Mouse (Mus musculus): ENCODE results near the gene Fut1. TPM values are rescaled to one million over a fixed set of nuclear protein-coding genes. Genes with fewer than 3 reads are reported as not detected.

The Fut1 gene
- polyA plus RNA-seq, 1 experiment = 0.07 TPM

DNA sequence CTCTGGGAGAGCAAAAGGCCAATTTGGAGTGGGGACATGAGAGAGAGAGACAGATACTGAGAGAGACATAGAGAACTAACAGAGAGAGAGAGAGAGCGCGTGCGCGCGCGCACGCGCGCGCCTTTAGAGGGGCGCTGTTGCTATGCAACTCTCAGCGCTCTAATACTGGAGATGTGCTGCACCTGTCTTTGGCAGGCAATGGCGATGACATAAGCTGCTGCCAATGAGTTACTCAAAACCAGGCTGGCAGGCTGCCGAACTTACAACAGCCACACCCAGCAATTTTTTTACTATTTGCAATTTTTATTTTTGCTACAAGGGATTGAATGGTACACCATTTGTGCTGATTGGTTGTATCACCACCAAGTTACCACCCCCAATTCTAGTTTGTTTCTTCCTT, 50.7 kb downstream of the Fut1 start:
- 65% methylated on average over 14 of the region's 14 CpGs for WGBS
- DNase-seq = no peak
- no peaks in the 10 kb centered on the region for H3K27me3 ChIP-seq (ENCODE audit: control insufficient read depth, insufficient read depth, low read length)
- TF ChIP-seq CTCF (IDR thresholded peaks at IDR 0.05; ENCODE audit: borderline replicate concordance, insufficient read depth, low read depth, low read length) (no peak), POLR2A (IDR thresholded peaks at IDR 0.05; ENCODE audit: borderline replicate concordance, insufficient read depth, low read length) (no peak)
- H3K4me3 ChIP-seq (replicated peaks; ENCODE audit: insufficient read depth, low read depth, low read length) = no peak overlapping the region
- no peak overlapping the region for H3K27ac ChIP-seq (ENCODE audit: insufficient read depth, low read length)
- peaks cover 3% of the 10 kb centered on the region for H3K4me1 ChIP-seq (ENCODE audit: control insufficient read depth, insufficient read depth, low read length)

DNA sequence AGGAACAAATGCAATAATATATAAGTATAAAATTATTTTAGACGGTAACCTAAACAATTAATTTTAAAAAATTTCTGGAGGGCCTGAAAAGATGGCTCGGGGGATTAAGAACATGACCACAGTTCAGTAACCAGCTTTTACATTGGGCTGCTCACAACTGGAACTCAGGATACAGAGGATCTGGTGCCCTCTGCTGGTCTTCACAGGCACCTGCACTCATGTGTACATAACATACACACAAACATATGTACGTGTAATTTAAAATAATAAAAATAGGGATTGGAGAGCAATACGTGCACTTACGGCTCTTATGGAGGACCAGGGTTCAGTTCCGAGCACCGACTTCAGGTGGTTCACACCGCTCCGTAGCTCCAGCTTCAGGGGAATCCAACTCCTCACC, 51.8 kb downstream of the Fut1 start:
- WGBS = 94% methylated on average over 9 of the region's 9 CpGs
- DNase-seq = no peak
- TF ChIP-seq POLR2A (IDR thresholded peaks at IDR 0.05; ENCODE audit: borderline replicate concordance, insufficient read depth, low read length) = no peak
- no peak; the same call in 1 of the 2 replicates for TF ChIP-seq CTCF (IDR thresholded peaks at IDR 0.05; ENCODE audit: borderline replicate concordance, insufficient read depth, low read depth, low read length)
- Histone ChIP-seq H3K4me3 (replicated peaks; ENCODE audit: insufficient read depth, low read depth, low read length) (no peak overlapping the region), H3K27me3 (ENCODE audit: control insufficient read depth, insufficient read depth, low read length) (no peaks in the 10 kb centered on the region), H3K4me1 (ENCODE audit: control insufficient read depth, insufficient read depth, low read length) (peaks cover 3% of the 10 kb centered on the region), H3K27ac (ENCODE audit: insufficient read depth, low read length) (no peak overlapping the region)

Other genes with a start within 250 kb of the Fut1 start
- 92.6 and 103 TPM in 2 replicates for gene Lin7b, start 246.7 kb upstream of the Fut1 start, polyA plus RNA-seq (2012; rRNA removed)
- gene Snrnp70, start 221.5 kb upstream of the Fut1 start, polyA plus RNA-seq (2012; rRNA removed) = 807 and 849 TPM in 2 replicates
- not detected in 2 replicates for gene Kcna7, start 211.6 kb upstream of the Fut1 start, polyA plus RNA-seq (2012; rRNA removed)
- 0.07 and 0.29 TPM in 2 replicates for gene Ntf5, start 203.6 kb upstream of the Fut1 start, polyA plus RNA-seq (2012; rRNA removed)
- 0.59 and 1.1 TPM in 2 replicates for gene Lhb, start 196.5 kb upstream of the Fut1 start, polyA plus RNA-seq (2012; rRNA removed)
- gene Gys1, start 182.4 kb upstream of the Fut1 start, polyA plus RNA-seq (2012; rRNA removed) = 24.4 and 24.8 TPM in 2 replicates
- gene Ruvbl2, start 179.2 kb upstream of the Fut1 start, polyA plus RNA-seq (2012; rRNA removed) = 56.8 TPM in 2 replicates
- gene Ftl1, start 157.4 kb upstream of the Fut1 start, polyA plus RNA-seq (2012; rRNA removed) = 463 and 480 TPM in 2 replicates
- 102 and 103 TPM in 2 replicates for gene Bax, start 150.4 kb upstream of the Fut1 start, polyA plus RNA-seq (2012; rRNA removed)
- gene Tulp2, start 135.4 kb upstream of the Fut1 start, polyA plus RNA-seq (2012; rRNA removed) = 0.10 TPM in 1 of 2 replicates, not detected in the other
- 0.33 TPM in 1 of 2 replicates, not detected in the other for gene Gm45808, start 130.5 kb upstream of the Fut1 start, polyA plus RNA-seq (2012; rRNA removed)
- gene Dhdh, start 128.5 kb upstream of the Fut1 start, polyA plus RNA-seq (2012; rRNA removed) = 4.7 and 5.6 TPM in 2 replicates
- 136 and 150 TPM in 2 replicates for gene Nucb1, start 106.9 kb upstream of the Fut1 start, polyA plus RNA-seq (2012; rRNA removed)
- gene Ppp1r15a, start 91.0 kb upstream of the Fut1 start, polyA plus RNA-seq (2012; rRNA removed) = 26.7 and 28.5 TPM in 2 replicates
- 1.2 and 1.3 TPM in 2 replicates for gene Plekha4, start 91.0 kb upstream of the Fut1 start, polyA plus RNA-seq (2012; rRNA removed)
- 1.3 and 1.9 TPM in 2 replicates for gene Hsd17b14, start 62.4 kb upstream of the Fut1 start, polyA plus RNA-seq (2012; rRNA removed)
- 21.1 and 24.2 TPM in 2 replicates for gene Bcat2, start 47.1 kb upstream of the Fut1 start, polyA plus RNA-seq (2012; rRNA removed)
- not detected in 2 replicates for gene Fgf21, start 1.8 kb upstream of the Fut1 start, polyA plus RNA-seq (2012; rRNA removed)
- gene Izumo1, start 4.5 kb downstream of the Fut1 start, polyA plus RNA-seq (2012; rRNA removed) = 0.08 and 0.18 TPM in 2 replicates
- 7.6 and 7.7 TPM in 2 replicates for gene Rasip1, start 10.2 kb downstream of the Fut1 start, polyA plus RNA-seq (2012; rRNA removed)
- gene Mamstr, start 22.7 kb downstream of the Fut1 start, polyA plus RNA-seq (2012; rRNA removed) = 7.1 and 9.8 TPM in 2 replicates
- gene Fut2, start 49.1 kb downstream of the Fut1 start, polyA plus RNA-seq (2012; rRNA removed) = 1.4 and 1.7 TPM in 2 replicates
- 0.10 and 0.16 TPM in 2 replicates for gene Ntn5, start 66.7 kb downstream of the Fut1 start, polyA plus RNA-seq (2012; rRNA removed)
- 0.29 and 0.64 TPM in 2 replicates for gene Sec1, start 77.1 kb downstream of the Fut1 start, polyA plus RNA-seq (2012; rRNA removed)
- 164 and 166 TPM in 2 replicates for gene Car11, start 82.6 kb downstream of the Fut1 start, polyA plus RNA-seq (2012; rRNA removed)
- gene Dbp, start 87.8 kb downstream of the Fut1 start, polyA plus RNA-seq (2012; rRNA removed) = 222 and 239 TPM in 2 replicates
- gene Rpl18, start 98.2 kb downstream of the Fut1 start, polyA plus RNA-seq (2012; rRNA removed) = 350 and 359 TPM in 2 replicates
- 27.7 and 29.3 TPM in 2 replicates for gene Sphk2, start 100.7 kb downstream of the Fut1 start, polyA plus RNA-seq (2012; rRNA removed)
- 0.25 and 0.31 TPM in 2 replicates for gene Fam83e, start 103.9 kb downstream of the Fut1 start, polyA plus RNA-seq (2012; rRNA removed)
- not detected in 2 replicates for gene Spaca4, start 108.5 kb downstream of the Fut1 start, polyA plus RNA-seq (2012; rRNA removed)
- 126 and 130 TPM in 2 replicates for gene Lmtk3, start 166.4 kb downstream of the Fut1 start, polyA plus RNA-seq (2012; rRNA removed)
- 10.6 and 10.8 TPM in 2 replicates for gene Sult2b1, start 167.4 kb downstream of the Fut1 start, polyA plus RNA-seq (2012; rRNA removed)
- gene Cyth2, start 197.3 kb downstream of the Fut1 start, polyA plus RNA-seq (2012; rRNA removed) = 112 and 116 TPM in 2 replicates
- 6.0 and 7.3 TPM in 2 replicates for gene Kcnj14, start 207.5 kb downstream of the Fut1 start, polyA plus RNA-seq (2012; rRNA removed)
- gene Grwd1, start 213.7 kb downstream of the Fut1 start, polyA plus RNA-seq (2012; rRNA removed) = 14.9 and 15.5 TPM in 2 replicates